Mouse (Mus musculus) CH12.LX (cell line): Measurements from ENCODE around the gene Atg10. TPM values are rescaled to one million over a fixed set of nuclear protein-coding genes. Genes with fewer than 3 reads are reported as not detected.

ENCODE experiments used
- DNase-seq: peaks from one replicate; pipeline ENCODE4 v3.0.0-alpha.2; 2013; ENCODE audit errors: extremely low read depth
- H3K27ac ChIP-seq: 2 replicates; pipeline ENCODE4 v1.5.1; 2012; ENCODE audit warnings: low read depth, mild to moderate bottlenecking, control low read depth, moderate library complexity; ENCODE audit not compliant: insufficient read depth
- H3K27me3 ChIP-seq: replicated peaks from 2 replicates; pipeline ENCODE3; 2012; ENCODE audit warnings: inconsistent platforms
- H3K36me3 ChIP-seq, 2 experiments: replicated peaks in 1 of 2; 2 replicates each; pipeline versions ENCODE3 to v1.6.1; 2012; ENCODE audit warnings: inconsistent platforms in 1 of 2, low read length in 1 of 2, mild to moderate bottlenecking in 1 of 2, mixed read lengths in 1 of 2, moderate library complexity in 1 of 2; ENCODE audit not compliant: control insufficient read depth in 1 of 2, insufficient read depth in 1 of 2
- H3K4me1 ChIP-seq, 2 experiments: 2 replicates each; pipeline ENCODE4 v1.6.1; 2012; ENCODE audit warnings: inconsistent platforms in 1 of 2, moderate library complexity in 1 of 2; ENCODE audit not compliant: insufficient read depth in 2 of 2, control insufficient read depth in 1 of 2
- H3K4me2 ChIP-seq: 2 replicates; pipeline ENCODE4 v1.6.1; 2012; ENCODE audit warnings: low read depth, mild to moderate bottlenecking, control low read depth; ENCODE audit not compliant: poor library complexity, insufficient read depth, severe bottlenecking
- H3K4me3 ChIP-seq, 3 experiments: fragments of 150-350 bp in 1 of 3; sonication (generic) in 1 of 3; replicated peaks in 1 of 3; 2 replicates each; pipeline versions ENCODE3 to v1.5.1; 2011 to 2012; ENCODE audit warnings: low read depth in 2 of 3, low read length in 2 of 3, mild to moderate bottlenecking in 2 of 3, moderate library complexity in 2 of 3, control low read depth in 1 of 3, improper control_type of control experiment in 1 of 3, inconsistent platforms in 1 of 3, mixed read lengths in 1 of 3; ENCODE audit not compliant: poor library complexity in 1 of 3
- H3K79me2 ChIP-seq: replicated peaks from 2 replicates; pipeline ENCODE4 v1.6.1; 2012; ENCODE audit warnings: mild to moderate bottlenecking, moderate library complexity; ENCODE audit not compliant: control insufficient read depth, poor library complexity, insufficient read depth, severe bottlenecking; ENCODE audit errors: extremely low read depth
- H3K9ac ChIP-seq: 2 replicates; pipeline ENCODE4 v1.6.1; 2012; ENCODE audit warnings: low read depth, mild to moderate bottlenecking, control low read depth, moderate library complexity; ENCODE audit not compliant: insufficient read depth
- H3K9me3 ChIP-seq: replicated peaks from 2 replicates; pipeline ENCODE3; 2012; ENCODE audit warnings: low read length, inconsistent platforms, mixed read lengths
- BHLHE40 ChIP-seq: IDR thresholded peaks from 2 replicates; pipeline ENCODE4 v1.6.1; 2011; ENCODE audit warnings: mild to moderate bottlenecking, low read depth, low read length, improper control_type of control experiment
- CHD1 ChIP-seq: IDR thresholded peaks from 2 replicates; pipeline ENCODE4 v1.6.1; 2012; ENCODE audit warnings: low read depth, low read length, improper control_type of control experiment, inconsistent platforms
- E2F4 ChIP-seq: IDR thresholded peaks from 2 replicates; pipeline ENCODE4 v1.6.1; 2011; ENCODE audit warnings: low read depth, low read length, improper control_type of control experiment; ENCODE audit not compliant: insufficient replicate concordance
- ELF1 ChIP-seq: IDR thresholded peaks from 2 replicates; pipeline ENCODE4 v1.6.1; 2014; ENCODE audit warnings: low read depth, mild to moderate bottlenecking, inconsistent platforms, low read length, improper control_type of control experiment
- GABPA ChIP-seq: IDR thresholded peaks from 2 replicates; pipeline ENCODE4 v1.6.1; 2012; ENCODE audit warnings: low read depth, low read length, improper control_type of control experiment, inconsistent platforms; ENCODE audit not compliant: insufficient replicate concordance
- IRF4 ChIP-seq: IDR thresholded peaks from 2 replicates; pipeline ENCODE4 v1.6.1; 2014; ENCODE audit warnings: low read depth, mild to moderate bottlenecking, inconsistent platforms, low read length, improper control_type of control experiment
- MEF2A ChIP-seq: IDR thresholded peaks from 2 replicates; pipeline ENCODE4 v1.6.1; 2014; ENCODE audit warnings: low read depth, mild to moderate bottlenecking, inconsistent platforms, low read length, improper control_type of control experiment, borderline replicate concordance
- NELFE ChIP-seq: IDR thresholded peaks from 2 replicates; pipeline ENCODE4 v1.6.1; 2011; ENCODE audit warnings: low read depth, low read length, improper control_type of control experiment
- NRF1 ChIP-seq: IDR thresholded peaks from 2 replicates; pipeline ENCODE4 v1.6.1; 2014; ENCODE audit warnings: low read depth, mild to moderate bottlenecking, inconsistent platforms, low read length, improper control_type of control experiment, moderate library complexity
- PAX5 ChIP-seq: IDR thresholded peaks from 2 replicates; pipeline ENCODE4 v1.6.1; 2012; ENCODE audit warnings: low read length, inconsistent platforms, mixed read lengths
- RAD21 ChIP-seq: IDR thresholded peaks from 2 replicates; pipeline ENCODE4 v1.6.1; 2011; ENCODE audit warnings: low read depth, mild to moderate bottlenecking, low read length, improper control_type of control experiment, moderate library complexity
- UBTF ChIP-seq: IDR thresholded peaks from 2 replicates; pipeline ENCODE4 v1.6.1; 2012; ENCODE audit warnings: low read depth, mild to moderate bottlenecking, inconsistent platforms, low read length, improper control_type of control experiment, moderate library complexity
- ZKSCAN1 ChIP-seq: IDR thresholded peaks from 2 replicates; pipeline ENCODE4 v1.6.1; 2012; ENCODE audit warnings: low read depth, inconsistent platforms, low read length, improper control_type of control experiment, borderline replicate concordance
- ZNF384 ChIP-seq: IDR thresholded peaks from 2 replicates; pipeline ENCODE4 v1.6.1; 2012; ENCODE audit warnings: low read depth, low read length, improper control_type of control experiment, inconsistent platforms
- dilution Hi-C: fragments of 300-500 bp; cut with MboI; formaldehyde crosslinking; loops from 2 replicates; pipeline ENCODE4 v1.14.3; 2020; ENCODE audit warnings: low sequenced_read_pairs; ENCODE audit not compliant: extremely low pct_unique_long_range_greater_than_20kb, extremely low pct_ligation_motif_present
- in situ Hi-C: fragments of 300-500 bp; cut with MboI; formaldehyde crosslinking; loops from 3 replicates; pipeline ENCODE4 v1.14.3; 2019; ENCODE audit warnings: low sequenced_read_pairs, low pct_ligation_motif_present, low pct_unique_long_range_greater_than_20kb, mixed read lengths
- polyA plus RNA-seq: library from polyadenylated mRNA; unstranded; fragments of >175 nt; gene quantifications from 2 replicates; pipeline ENCODE4 v1.2.1, GENCODE M21; 2012; ENCODE audit warnings: low read depth; ENCODE audit not compliant: insufficient read length
- total RNA-seq, 2 experiments: library from RNA; depleted of rRNA; stranded (reverse); fragments of 300-350 nt in 1 of 2; fragments of >200 nt in 1 of 2; gene quantifications; 2 replicates each; pipeline ENCODE4 v1.2.3; 2012 to 2014

Atg10 gene
- total and polyA plus RNA-seq, 3 experiments = 3.4 to 7.2 (median 4.2) TPM

DNA sequence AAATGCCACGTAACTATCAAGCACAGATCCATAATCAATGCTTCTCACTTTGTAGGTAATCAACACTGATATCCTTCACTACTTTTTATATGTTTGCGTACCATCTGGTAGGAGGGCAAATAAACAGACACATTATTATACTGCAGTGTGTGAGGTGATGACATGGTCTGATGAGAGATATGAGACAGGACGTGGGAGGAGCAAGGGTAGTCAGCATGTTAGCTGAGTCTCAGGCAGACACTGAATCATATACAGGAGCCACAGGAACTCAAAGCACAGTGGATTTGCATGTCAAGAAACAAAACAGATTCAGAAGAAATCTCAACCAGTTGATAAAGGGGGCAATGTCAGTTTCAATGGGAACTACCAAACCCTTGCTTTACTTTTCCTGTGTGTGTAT lies 185.7 kb downstream of the Atg10 start:
- H3K4me3 ChIP-seq = no peak overlapping the region
- no peak overlapping the region for H3K27ac ChIP-seq
- H3K9ac ChIP-seq = no peak overlapping the region
- no peaks in the 10 kb centered on the region; a peak in 1 of 4 replicates for H3K4me1 ChIP-seq
- dilution Hi-C loops = no loop called here
- H3K36me3 ChIP-seq = no peaks in the 10 kb centered on the region
- no peaks in the 10 kb centered on the region for H3K9me3 ChIP-seq
- TF ChIP-seq UBTF (no peak), NELFE (no peak), RAD21 (no peak), ZKSCAN1 (no peak), ZNF384 (no peak), GABPA (no peak), ELF1 (no peak)
- TF ChIP-seq, all 38 proteins: peak for 0
- Histone ChIP-seq H3K4me2 (no peak overlapping the region), H3K27me3 (no peaks in the 10 kb centered on the region), H3K79me2 (no peaks in the 10 kb centered on the region)
- no peak for DNase-seq
- in situ Hi-C loops = no loop called here

DNA sequence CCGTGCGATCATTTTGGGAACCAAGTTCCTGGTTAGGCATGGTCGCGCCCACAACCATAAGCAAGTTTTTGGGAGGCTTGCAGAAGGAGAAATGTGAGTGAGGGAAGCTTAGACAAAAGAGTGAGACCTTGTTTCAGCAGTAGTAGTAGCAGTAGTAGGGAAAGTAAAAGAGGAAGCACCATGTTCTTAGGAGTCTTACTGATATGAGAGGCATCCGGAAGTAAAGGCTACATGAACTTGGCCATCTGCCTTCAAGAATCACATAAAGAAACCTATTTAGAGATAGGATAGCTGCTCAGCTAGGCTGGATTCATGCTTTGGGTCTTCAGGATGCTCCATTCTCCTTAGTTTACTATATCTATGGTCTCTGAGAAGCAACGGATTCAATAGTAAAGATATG lies 186.4 kb downstream of the Atg10 start:
- no peak overlapping the region for H3K4me2 ChIP-seq
- no peak for DNase-seq
- no peak overlapping the region for H3K4me3 ChIP-seq
- no peaks in the 10 kb centered on the region for H3K79me2 ChIP-seq
- no peaks in the 10 kb centered on the region for H3K9me3 ChIP-seq
- no peak overlapping the region for H3K27ac ChIP-seq
- TF ChIP-seq UBTF (no peak), CHD1 (no peak), BHLHE40 (no peak), PAX5 (no peak), NRF1 (no peak), MEF2A (no peak), E2F4 (no peak)
- no peak overlapping the region for H3K9ac ChIP-seq
- dilution Hi-C loops = no loop called here
- no peaks in the 10 kb centered on the region for H3K27me3 ChIP-seq
- in situ Hi-C loops = no loop called here
- no peaks in the 10 kb centered on the region; a peak in 1 of 4 replicates for H3K4me1 ChIP-seq
- no peaks in the 10 kb centered on the region for H3K36me3 ChIP-seq

DNA sequence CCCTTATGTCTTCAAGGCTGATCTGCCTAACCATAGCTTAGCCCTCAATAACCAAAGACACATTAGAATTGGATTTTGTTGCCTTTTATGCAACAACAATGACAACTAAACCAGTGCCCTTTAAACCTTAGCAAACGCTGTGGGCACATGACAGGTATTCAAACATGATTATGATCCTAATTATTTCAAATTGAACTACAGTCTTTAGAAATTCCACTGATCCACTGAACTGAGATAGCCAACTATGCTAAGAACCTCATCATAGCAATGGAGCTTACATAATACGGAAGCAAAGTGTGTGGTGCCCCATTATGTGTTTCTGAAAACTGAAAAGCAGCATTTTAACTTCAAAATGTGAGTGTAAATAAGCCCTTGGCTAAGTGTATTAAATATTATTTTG lies 191.9 kb downstream of the Atg10 start:
- TF ChIP-seq E2F4 = no peak
- no peak for TF ChIP-seq IRF4
- Histone ChIP-seq H3K27ac (no peak overlapping the region), H3K9me3 (no peaks in the 10 kb centered on the region), H3K36me3 (no peaks in the 10 kb centered on the region), H3K27me3 (no peaks in the 10 kb centered on the region), H3K4me1 (no peaks in the 10 kb centered on the region), H3K9ac (no peak overlapping the region), H3K4me2 (no peak overlapping the region), H3K79me2 (no peaks in the 10 kb centered on the region), H3K4me3 (no peak overlapping the region)
- in situ Hi-C loops = no loop called here
- DNase-seq = no peak
- dilution Hi-C loops = no loop called here
